Mouse (Mus musculus) gastrocnemius, postnatal 25 days (tissue): ENCODE data around the gene Ift80. TPM values are rescaled to one million over a fixed set of nuclear protein-coding genes. Genes with fewer than 3 reads are reported as not detected.
"Not testable (repeated sequence)": the region's sequence is repeated elsewhere in the genome, so short reads cannot be mapped to it uniquely, and the experiment has no call there.

Experiments
- DNase-seq: peaks from one replicate; pipeline ENCODE4 v3.0.0; 2022
- microRNA-seq, 2 experiments: library from miRNA; unstranded; fragments of <30 nt; microRNA quantifications; one replicate each; pipeline ENCODE4 v1.2.0; 2021; ENCODE audit warnings: borderline replicate concordance in 2 of 2
- total RNA-seq, 2 experiments: library from RNA; stranded (reverse); gene quantifications; 1 replicate in 1 of 2; 2 replicates in 1 of 2; pipeline ENCODE4 v1.2.3; 2021

Gene Ift80
- total RNA-seq, 2 experiments from 2014 or later, result 3.3 to 4.8 TPM

DNA sequence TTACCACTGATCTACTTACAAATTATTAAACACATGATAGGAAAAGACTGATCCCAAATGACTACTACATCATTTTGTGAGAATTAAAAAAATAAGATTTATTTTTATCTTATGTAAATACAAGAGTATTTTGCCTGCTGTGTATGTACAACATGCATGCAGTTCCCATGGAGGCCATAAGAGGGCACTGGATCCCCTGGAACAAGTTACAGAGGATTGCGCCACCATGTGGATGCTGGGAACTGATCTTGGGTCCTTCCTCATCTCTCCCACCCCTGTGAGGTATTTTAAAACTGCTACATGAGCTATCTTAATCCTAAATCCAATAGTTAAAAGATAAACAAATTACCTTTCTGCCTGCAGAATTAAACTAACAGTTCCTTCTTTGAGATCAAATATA, 68.9 kb downstream of the Ift80 start:
- no peak for DNase-seq

DNA sequence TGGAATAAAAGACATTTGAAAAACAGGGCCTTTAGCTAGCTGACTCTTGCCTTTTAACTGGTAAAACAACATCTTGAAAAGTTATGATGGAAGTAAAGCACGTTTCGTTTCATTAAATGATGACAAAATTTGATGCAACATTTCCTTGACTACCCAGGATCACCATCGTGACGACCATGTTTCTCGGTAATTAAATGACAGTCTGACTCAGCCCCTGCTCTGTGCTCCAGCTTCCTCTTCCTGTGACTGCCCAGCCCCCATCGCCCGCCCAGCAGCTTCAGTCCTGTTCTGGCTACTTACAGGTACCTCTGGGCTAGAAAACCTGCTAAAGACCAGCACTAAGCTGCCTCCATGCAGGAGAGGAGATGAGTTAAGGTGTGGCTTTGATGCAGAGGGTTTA, 70.1 kb downstream of the Ift80 start:
- no peak for DNase-seq

DNA sequence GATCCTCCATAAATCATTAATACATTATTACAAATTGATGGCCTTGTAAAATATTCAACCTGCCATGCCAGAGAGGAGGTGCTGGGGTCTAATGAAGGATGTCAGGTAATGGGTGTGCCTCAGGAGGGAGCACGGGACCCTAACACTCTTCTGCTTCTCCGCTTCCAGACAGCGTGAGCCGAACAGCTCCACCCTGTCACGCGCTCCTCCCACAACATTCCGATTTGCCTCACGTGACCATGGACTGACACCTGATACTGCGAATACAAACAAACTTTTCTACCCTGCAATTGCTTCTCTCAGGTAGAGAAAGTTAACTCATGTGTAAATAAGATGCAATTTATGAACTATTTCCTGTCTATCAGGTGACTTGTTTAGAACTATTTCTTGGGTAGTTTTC, 75.8 kb downstream of the Ift80 start:
- DNase-seq, result no peak

DNA sequence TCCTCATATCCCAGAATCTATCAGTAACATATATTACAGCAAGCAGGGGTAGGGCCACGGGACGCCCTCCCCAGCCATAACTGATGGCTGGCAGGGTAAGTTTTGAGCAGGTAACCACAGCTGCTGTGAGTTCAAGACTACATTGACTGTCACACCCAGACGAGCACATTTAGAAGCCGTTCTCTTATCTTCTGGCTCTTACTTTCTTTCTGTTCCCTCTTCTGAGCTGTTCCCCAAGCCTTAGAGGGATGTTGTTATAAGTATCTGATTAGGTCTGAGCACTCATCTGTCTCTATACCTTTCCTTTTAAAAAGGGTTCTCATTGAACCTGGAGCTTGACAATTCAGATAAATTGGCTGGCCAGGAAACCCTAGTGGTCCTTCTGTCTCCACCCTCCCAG, 96.9 kb downstream of the Ift80 start:
- no peak for DNase-seq

DNA sequence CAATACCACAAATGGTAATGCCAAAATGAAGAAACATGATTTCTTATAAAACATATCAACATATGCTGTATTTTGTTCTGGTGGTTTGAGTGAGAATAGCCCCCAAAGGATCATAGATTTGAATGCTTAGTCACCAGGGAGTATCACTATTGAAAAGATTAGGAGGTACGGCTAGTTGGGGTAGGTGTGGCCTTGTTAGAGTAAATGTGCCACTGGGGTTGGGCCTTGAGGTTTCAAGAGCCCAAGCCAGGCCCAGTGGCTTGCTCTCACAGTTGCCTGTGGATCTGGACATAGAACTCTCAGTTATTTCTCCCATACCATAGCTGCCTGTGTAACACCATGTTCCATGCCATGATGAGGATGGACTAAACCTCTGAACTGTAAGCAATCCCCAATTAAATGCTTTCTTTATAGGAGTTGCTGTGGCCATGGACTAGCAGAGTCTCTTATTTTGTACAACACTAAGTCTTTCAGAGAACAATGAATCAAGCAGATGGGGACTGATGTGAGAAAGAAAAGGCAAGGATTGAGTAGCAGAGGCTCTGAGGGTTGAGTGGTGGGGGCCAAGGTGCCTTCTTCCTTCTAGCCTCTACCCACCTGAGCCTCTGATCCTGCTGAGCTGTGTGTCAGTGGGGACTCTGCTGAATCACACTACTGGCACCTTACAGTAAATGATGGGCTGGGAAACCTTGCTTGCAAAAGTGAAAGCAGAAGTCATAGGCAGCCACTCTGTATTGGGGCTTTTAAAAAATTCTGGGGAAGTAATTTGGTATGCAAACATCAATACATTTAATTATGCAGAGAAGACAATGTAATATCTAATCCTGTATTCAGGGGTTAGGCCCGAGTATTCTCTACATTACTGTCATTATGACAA, 99.2 kb downstream of the Ift80 start:
- DNase-seq, result no peak

DNA sequence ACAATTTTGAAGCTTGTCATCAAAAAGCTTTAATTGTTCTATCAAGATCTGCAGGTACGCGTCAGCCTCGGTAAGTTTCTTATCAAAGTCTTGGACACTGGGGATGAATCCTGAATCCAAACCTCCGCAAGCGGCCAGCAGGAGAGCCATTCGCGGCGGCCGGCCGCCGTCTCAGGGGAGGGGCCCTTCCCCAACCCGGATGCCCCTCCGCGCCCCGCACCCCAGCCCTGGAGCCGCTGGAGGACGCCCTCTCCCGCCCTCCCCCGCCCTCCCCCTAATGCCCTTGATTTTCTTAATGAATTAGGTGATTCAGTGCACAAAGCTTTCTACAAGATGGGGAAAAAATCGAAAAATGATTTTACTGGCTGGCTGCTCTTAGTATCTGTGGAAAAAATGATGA, 101.7 kb downstream of the Ift80 start:
- DNase-seq, result not testable (repeated sequence)

DNA sequence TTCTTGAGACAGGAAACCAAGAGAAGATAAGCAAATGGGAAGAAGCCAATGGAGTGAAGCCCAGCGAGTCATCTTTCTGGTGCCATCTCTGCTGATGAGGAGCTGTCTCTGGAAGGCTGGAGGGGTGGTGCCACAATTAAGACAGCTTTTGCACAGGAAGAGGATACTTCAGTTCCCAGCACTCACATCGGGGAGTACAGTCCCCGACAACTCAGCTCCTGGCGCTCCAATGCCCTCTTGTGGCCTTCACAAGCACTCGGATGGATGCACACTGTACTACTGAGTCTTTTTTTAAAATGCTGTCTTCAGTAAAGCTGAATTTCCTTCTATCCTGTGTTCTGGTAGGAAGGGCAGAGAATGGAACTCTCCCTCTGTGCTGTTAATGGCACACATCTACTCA, 107.2 kb downstream of the Ift80 start:
- no peak for DNase-seq

DNA sequence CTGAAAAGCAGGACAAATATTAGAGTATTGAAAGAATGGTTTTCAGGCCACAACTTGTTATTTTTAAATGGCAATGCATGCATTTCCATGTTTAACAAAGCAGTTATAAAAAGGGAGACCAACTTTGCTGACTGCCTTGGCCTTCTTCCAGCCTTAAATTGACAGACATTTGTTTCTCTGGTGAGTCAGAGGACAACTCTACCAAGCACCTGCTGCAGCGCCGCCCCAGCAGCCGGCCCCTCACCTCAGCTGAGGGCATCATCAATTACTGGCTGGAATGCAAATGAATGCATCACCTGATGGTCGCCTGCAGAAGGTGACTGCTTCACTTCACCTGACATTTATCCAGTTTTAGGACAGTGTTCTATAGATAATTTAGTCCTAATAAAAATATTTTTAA, 108.9 kb downstream of the Ift80 start:
- no peak for DNase-seq

DNA sequence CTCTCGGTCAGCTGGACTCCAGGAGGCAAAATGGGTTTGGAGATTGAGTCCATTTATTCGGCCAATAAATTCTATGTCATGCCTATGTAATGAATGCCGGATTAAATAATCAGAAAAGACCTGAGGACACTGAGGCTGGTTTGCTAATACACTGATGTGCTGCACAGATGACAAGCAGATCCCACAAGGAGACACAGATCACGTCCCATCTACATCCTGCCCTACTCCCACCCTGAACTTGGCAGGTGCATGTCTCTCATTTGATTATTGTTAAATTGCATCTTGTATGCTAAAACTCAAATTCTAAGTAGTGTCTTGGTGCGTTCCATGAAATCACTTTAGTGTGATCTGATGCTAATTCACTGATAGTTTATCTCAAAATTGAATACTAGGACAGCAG, 117.5 kb downstream of the Ift80 start:
- DNase-seq, result no peak

DNA sequence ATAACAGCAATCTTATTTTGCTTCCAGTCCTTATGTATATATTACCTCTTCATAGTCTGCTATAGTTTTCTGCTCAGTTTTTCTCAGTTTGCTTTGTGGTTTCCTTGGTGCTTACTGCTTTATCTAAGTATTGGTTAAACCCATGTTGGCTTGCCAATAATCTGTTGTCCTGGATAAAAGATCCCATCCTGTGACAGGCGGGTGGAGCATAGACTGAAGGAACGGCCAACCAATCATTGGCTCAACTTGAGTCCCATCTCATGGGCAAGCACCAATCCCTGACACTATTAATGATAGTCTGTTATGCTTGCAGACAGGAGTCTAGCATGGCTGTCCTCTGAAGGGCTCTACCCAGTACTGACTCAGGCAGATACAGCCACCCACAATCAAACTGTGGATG, 130.3 kb downstream of the Ift80 start:
- DNase-seq, result no peak

DNA sequence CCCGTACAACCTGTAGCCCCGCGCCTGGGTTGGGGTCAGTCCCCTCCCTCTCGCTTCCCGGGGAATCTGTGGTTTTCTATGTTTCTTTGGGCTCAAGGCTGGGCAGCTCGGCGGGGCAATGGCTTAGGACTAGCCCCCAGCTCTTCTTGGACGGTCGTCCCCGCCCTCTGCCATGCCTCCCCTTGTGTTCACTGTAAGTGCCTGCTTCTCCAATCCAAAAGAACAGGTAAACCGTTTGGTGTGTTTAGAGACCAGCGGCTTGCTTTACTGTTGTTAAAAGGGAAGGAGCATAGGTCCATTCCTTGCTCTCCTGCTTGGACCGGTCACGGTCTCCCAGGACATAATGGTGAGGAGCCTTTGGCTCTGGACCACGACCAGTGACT, 133.8 kb downstream of the Ift80 start:
- DNase-seq, result no peak

DNA sequence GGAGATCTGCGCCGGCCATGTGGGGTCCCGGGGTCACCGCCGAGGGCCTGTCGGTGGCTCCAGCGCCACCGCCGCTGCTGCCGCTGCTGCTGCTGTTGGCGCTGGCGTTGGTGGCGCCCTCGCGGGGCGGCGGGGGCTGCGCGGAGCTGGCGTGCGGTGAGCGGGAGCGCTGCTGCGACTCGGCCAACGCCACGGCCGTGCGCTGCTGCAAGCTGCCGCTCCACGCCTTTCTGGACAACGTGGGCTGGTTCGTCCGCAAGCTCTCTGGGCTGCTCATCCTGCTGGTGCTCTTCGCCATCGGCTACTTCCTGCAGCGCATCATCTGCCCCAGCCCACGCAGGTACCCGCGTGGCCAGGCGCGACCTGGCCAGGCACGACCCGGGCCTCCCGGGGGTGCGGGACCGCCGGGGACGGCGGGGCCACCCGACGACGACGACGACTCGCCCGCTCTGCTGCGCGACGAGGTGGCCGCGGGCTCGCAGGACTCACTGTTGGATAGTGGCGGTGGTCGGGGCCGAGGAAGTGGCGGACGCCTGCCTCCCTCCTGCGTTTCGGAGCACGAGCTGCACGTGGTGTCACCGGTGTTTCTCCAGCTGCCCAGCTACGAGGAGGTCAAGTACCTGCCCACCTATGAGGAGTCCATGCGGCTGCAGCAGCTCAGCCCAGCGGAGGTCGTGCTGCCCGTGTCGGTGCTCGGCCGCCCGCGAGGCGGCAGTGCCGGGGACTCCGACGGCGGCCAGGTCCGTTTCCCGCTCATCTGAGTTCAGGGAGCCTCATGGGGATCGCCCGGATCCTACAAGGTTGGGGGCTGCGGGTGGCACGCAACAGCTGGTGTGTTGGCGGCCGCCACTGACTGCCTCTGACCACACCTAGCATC, 134.4 kb downstream of the Ift80 start:
- DNase-seq, result peak; percentile 6

DNA sequence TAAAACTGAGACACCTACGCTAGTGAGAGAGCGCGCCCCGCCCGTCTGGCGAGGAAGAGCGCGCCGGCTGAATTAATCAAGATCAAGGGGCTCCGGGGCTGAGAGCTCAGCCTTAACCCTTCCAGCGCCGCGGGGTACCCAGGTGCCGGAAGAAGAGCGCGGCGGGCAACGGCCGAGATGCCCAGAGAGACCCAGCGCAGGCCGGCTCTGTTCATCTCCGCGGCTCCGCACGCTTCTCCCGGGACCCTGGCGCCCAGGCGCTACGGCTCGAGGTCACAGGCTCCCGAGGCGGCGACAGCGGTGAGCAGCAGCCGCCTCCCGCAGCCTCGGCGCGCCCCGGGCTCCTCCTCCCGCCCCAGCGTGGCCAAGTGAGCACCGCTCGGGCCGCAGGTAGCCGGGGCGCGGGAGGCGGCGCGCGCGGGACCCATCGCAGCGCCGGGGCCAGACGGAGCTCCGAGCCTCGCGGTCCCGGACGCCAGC, 135.1 kb downstream of the Ift80 start, which contains the start of gene 1110032F04Rik:
Gene 1110032F04Rik (plus strand): TSS at position 376 of the 480 bp plus-strand sequence.
- no peak for DNase-seq

DNA sequence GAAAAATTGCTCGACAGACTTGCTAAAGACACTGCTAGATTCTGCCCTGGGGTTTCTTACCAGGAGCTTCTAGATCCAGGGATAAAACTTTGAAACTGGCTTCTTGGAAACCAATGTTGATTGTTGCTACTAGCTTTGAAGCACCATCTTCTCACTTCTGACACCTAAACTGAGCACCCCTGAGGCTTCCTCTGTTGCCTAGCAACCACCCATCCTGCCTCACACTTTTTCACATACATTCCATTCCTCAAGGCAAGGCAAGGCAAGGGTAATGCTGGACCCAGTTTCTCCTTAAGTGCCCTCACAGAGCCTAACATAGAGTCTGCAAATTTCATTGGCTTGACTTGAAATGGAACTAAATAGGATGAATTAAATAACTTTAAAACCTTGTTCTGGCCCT, 152.0 kb downstream of the Ift80 start:
- no peak for DNase-seq

DNA sequence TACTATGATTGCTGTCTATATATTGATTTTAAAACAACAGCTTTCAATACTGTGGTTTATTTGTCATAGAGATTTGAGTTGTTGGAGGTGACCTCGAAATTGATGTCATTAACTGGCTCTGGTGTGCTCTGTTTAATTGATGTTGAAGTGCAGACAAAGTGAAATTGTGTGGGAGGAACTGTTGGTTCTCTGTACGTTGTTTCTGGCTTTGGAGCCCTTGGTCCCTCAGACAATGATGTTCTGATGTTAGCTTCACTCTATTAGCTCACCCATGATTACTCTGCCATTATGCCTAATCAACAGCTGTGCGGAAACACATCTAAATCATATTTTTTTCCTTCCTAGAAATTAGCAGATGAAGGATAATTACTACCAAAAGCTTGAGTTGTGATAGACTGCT, 156.0 kb downstream of the Ift80 start:
- no peak for DNase-seq

DNA sequence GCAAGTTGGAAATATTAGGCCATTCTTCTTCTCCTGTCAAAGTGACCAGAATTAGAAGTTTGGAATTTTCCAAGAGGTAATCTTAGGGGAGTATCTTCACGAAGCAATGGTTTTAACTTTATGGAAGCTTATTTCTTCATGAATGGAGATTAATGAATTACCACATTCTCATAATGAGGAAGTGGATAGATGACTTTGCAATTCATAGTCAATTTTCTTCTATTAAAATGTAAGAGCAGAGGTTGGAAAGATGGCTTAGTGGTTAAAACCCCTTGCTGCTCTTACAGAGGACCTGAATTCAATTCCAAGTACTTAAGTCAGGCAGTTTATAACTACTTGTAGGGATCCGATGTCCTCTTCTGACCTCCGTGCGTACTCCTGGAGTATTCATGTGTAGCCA, 160.3 kb downstream of the Ift80 start:
- no peak for DNase-seq

Small RNAs within 50 kb of the gene (microRNA-seq; reads per million reads assigned to microRNA genes)
- 346 to 449 reads per million in 2 experiments for gene Mir15b
- gene Mir16-2, result 200 to 340 reads per million in 2 experiments

Other genes with a start within 250 kb of the Ift80 start
- under 1 TPM in 1 of 2 experiments, not detected in 1; 0.10 TPM for gene 1110032F04Rik, start 135.0 kb downstream of the Ift80 start, total RNA-seq
- gene Smc4, start 168 bp upstream of the Ift80 start, total RNA-seq, result 1 to 10 TPM; 6.6 to 9.7 TPM
- 1 to 10 TPM in 1 of 2 experiments, under 1 TPM in 1; 0.84 to 1.7 TPM for gene Trim59, start 40.2 kb upstream of the Ift80 start, total RNA-seq
- 10 to 100 TPM; 87.8 to 92.6 TPM for gene Kpna4, start 122.5 kb upstream of the Ift80 start, total RNA-seq
- not detected for gene Arl14, start 217.8 kb upstream of the Ift80 start, total RNA-seq